Mouse (Mus musculus) thymus, postnatal 14 days (tissue): Measurements from ENCODE around the gene Htra2.

Source experiments
- DNase-seq: peaks from one replicate; pipeline ENCODE4 v3.0.0; 2021

The Htra2 gene

GRCm38 (mm10) chr6:83003082-83003481 lies 52.0 kb downstream of the Htra2 start:
- no peak for DNase-seq
